Mouse (Mus musculus): ENCODE measurements around the gene Prss32.

GRCm38 (mm10) chr17:23836006-23836575 is 7.6 kb upstream of the Prss32 start, which contains the start of gene Prss33:
- TF ChIP-seq CTCF (IDR thresholded peaks at IDR 0.05; ENCODE audit: control insufficient read depth, insufficient read depth, insufficient replicate concordance, low read depth, low read length), result no peak
- TF ChIP-seq POLR2A (IDR thresholded peaks at IDR 0.05; ENCODE audit: control insufficient read depth, low read depth, low read length), result no peak

Measured in testis, adult 2 months (tissue).